Mouse (Mus musculus) liver, embryonic 16.5 days (tissue): Measurements from ENCODE around the gene Galnt11. TPM values are rescaled to one million over a fixed set of nuclear protein-coding genes. Genes with fewer than 3 reads are reported as not detected.
A peak's percentile ranks its signal among the peaks of the same experiment; 100 is the strongest.
"Not testable (repeated sequence)": the region's sequence is repeated elsewhere in the genome, so short reads cannot be mapped to it uniquely, and the experiment has no call there.

Experiments
- ATAC-seq: fragments of 200-750 bp; cut with Nextera tagmentation; 2 replicates; pipeline ENCODE4 v1.8.0; 2017; ENCODE audit warnings: low read depth, mild to moderate bottlenecking, moderate number of reproducible peaks, moderate library complexity
- H3K27ac ChIP-seq: fragments of 300-500 bp; sonication (generic); 2 replicates; pipeline ENCODE4 v1.5.1; 2014; ENCODE audit warnings: mild to moderate bottlenecking, low read length
- H3K27me3 ChIP-seq: fragments of 300-500 bp; sonication (generic); 2 replicates; pipeline ENCODE4 v1.6.1; 2014; ENCODE audit warnings: low read depth, low read length, mixed read lengths; ENCODE audit not compliant: control insufficient read depth, insufficient read depth
- H3K36me3 ChIP-seq: fragments of 300-500 bp; sonication (generic); 2 replicates; pipeline ENCODE4 v1.6.1; 2014; ENCODE audit warnings: mild to moderate bottlenecking; ENCODE audit not compliant: control insufficient read depth, insufficient read depth
- H3K4me1 ChIP-seq: fragments of 300-500 bp; sonication (generic); 2 replicates; pipeline ENCODE4 v1.6.1; 2014; ENCODE audit warnings: low read depth, low read length, mixed read lengths; ENCODE audit not compliant: control insufficient read depth
- H3K4me2 ChIP-seq: fragments of 300-500 bp; sonication (generic); 2 replicates; pipeline ENCODE4 v1.6.1; 2014; ENCODE audit warnings: low read depth, low read length, mixed read lengths
- H3K4me3 ChIP-seq: fragments of 300-500 bp; sonication (generic); 2 replicates; pipeline ENCODE4 v1.5.1; 2014; ENCODE audit warnings: low read depth, mild to moderate bottlenecking, low read length
- H3K9ac ChIP-seq: fragments of 300-500 bp; sonication (generic); 2 replicates; pipeline ENCODE4 v1.6.1; 2014; ENCODE audit warnings: low read depth, low read length
- H3K9me3 ChIP-seq: fragments of 300-500 bp; sonication (generic); replicated peaks from 2 replicates; pipeline ENCODE4 v1.6.1; 2016; ENCODE audit warnings: low read length; ENCODE audit not compliant: control insufficient read depth
- WGBS: fragments of 180-500 bp; shearing (Covaris S2); extraction: QIAGEN DNeasy Blood & Tissue Kit; methylation state at CpG from one replicate; pipeline ENCODE4 v1.1.7; 2014; ENCODE audit not compliant: insufficient replicate concordance; 5-methylcytosine and 5-hydroxymethylcytosine counted together
- polyA plus RNA-seq: library from polyadenylated mRNA; unstranded; fragments of >200 nt; fragmentation: Nextera tagmentation; extraction: Ambion mirVana; gene quantifications from 2 replicates; pipeline ENCODE4 v1.2.1, GENCODE M21; 2015

The Galnt11 gene
- polyA plus RNA-seq, 1 experiment from 2014 or later, result 15.4 TPM

GRCm38 (mm10) chr5:25188802-25189201 lies 32.9 kb upstream of the Galnt11 start:
- no peaks in the 10 kb centered on the region for H3K27me3 ChIP-seq
- H3K9ac ChIP-seq, result no peak overlapping the region
- no peak for ATAC-seq
- no peak overlapping the region for H3K4me3 ChIP-seq
- H3K36me3 ChIP-seq, result no peaks in the 10 kb centered on the region
- H3K4me1 ChIP-seq, result no peaks in the 10 kb centered on the region
- no peak overlapping the region for H3K4me2 ChIP-seq
- H3K9me3 ChIP-seq, result no peaks in the 10 kb centered on the region
- no peak overlapping the region for H3K27ac ChIP-seq
- 45% methylated on average over 1 of the region's 1 CpGs for WGBS

- H3K27me3 ChIP-seq, result no peaks in the 10 kb centered on the region
- ATAC-seq, result no peak
- no peaks in the 10 kb centered on the region for H3K36me3 ChIP-seq
- no peak overlapping the region for H3K4me2 ChIP-seq
- no peak overlapping the region for H3K9ac ChIP-seq
- no peaks in the 10 kb centered on the region for H3K4me1 ChIP-seq
- no peak overlapping the region for H3K27ac ChIP-seq
- 63% methylated on average over 2 of the region's 2 CpGs for WGBS
- no peak overlapping the region for H3K4me3 ChIP-seq
- no peaks in the 10 kb centered on the region for H3K9me3 ChIP-seq
These were observed 31.2 kb upstream of the Galnt11 start for GRCm38 (mm10) chr5:25190521-25190920.

- no peak for ATAC-seq
- Histone ChIP-seq H3K4me2 (no peak overlapping the region), H3K9me3 (no peaks in the 10 kb centered on the region), H3K27me3 (no peaks in the 10 kb centered on the region), H3K9ac (no peak overlapping the region), H3K4me1 (no peaks in the 10 kb centered on the region), H3K27ac (no peak overlapping the region), H3K4me3 (no peak overlapping the region), H3K36me3 (no peaks in the 10 kb centered on the region)
- 65% methylated on average over 1 of the region's 1 CpGs for WGBS
These were observed 9.8 kb upstream of the Galnt11 start for GRCm38 (mm10) chr5:25211872-25212271.

GRCm38 (mm10) chr5:25213216-25213615 lies 8.5 kb upstream of the Galnt11 start:
- ATAC-seq, H3K9me3 ChIP-seq, H3K4me2 ChIP-seq: not testable (repeated sequence)

GRCm38 (mm10) chr5:25215006-25215405 lies 6.7 kb upstream of the Galnt11 start:
- no peak overlapping the region for H3K4me3 ChIP-seq
- H3K36me3 ChIP-seq, result no peaks in the 10 kb centered on the region
- no peak overlapping the region for H3K4me2 ChIP-seq
- 61% methylated on average over 6 of the region's 6 CpGs for WGBS
- no peaks in the 10 kb centered on the region for H3K27me3 ChIP-seq
- H3K27ac ChIP-seq, result no peak overlapping the region
- no peak overlapping the region for H3K9ac ChIP-seq
- H3K4me1 ChIP-seq, result no peaks in the 10 kb centered on the region
- no peaks in the 10 kb centered on the region for H3K9me3 ChIP-seq
- no peak for ATAC-seq

More at GRCm38 (mm10) chr5:25213216-25213615, 8.5 kb upstream of the Galnt11 start:
- H3K27ac ChIP-seq, H3K36me3 ChIP-seq, H3K9ac ChIP-seq, H3K27me3 ChIP-seq, H3K4me1 ChIP-seq, H3K4me3 ChIP-seq: not testable (repeated sequence)

GRCm38 (mm10) chr5:25222752-25223702 lies 1.3 kb downstream of the Galnt11 start, which contains the start of gene E130116L18Rik:
TSS of gene E130116L18Rik (minus strand) at chr5:25223153.
- 1% methylated on average over 72 of the region's 72 CpGs for WGBS

GRCm38 (mm10) chr5:25224377-25224776 lies 2.7 kb downstream of the Galnt11 start:
- not testable (repeated sequence) for H3K36me3 ChIP-seq, H3K9me3 ChIP-seq, H3K9ac ChIP-seq, H3K4me1 ChIP-seq, H3K27ac ChIP-seq, H3K4me2 ChIP-seq, H3K27me3 ChIP-seq, H3K4me3 ChIP-seq, ATAC-seq
- 56% methylated on average over 1 of the region's 1 CpGs for WGBS

More at GRCm38 (mm10) chr5:25222752-25223702, 1.3 kb downstream of the Galnt11 start, which contains the start of gene E130116L18Rik:
- no peaks in the 10 kb centered on the region for H3K9me3 ChIP-seq
- peak within 1 kb of the TSS; percentile 50 for H3K27ac ChIP-seq
- peak within 1 kb of the TSS; percentile 65 for H3K4me3 ChIP-seq
- peak; percentile 92 for ATAC-seq
- no peaks in the 10 kb centered on the region for H3K4me1 ChIP-seq
- H3K36me3 ChIP-seq, result no peaks in the 10 kb centered on the region
- H3K27me3 ChIP-seq, result peaks cover 7% of the 10 kb centered on the region
- H3K4me2 ChIP-seq, result peak within 1 kb of the TSS; percentile 58
- H3K9ac ChIP-seq, result peak within 1 kb of the TSS; percentile 57

- H3K4me2 ChIP-seq, result no peak overlapping the region
- H3K27me3 ChIP-seq, result no peaks in the 10 kb centered on the region
- ATAC-seq, result no peak
- peaks cover 3% of the 10 kb centered on the region; the same call in 1 of the 2 replicates for H3K36me3 ChIP-seq
- no peak overlapping the region for H3K4me3 ChIP-seq
- WGBS, result 46% methylated on average over 6 of the region's 6 CpGs
- no peak overlapping the region for H3K27ac ChIP-seq
- H3K4me1 ChIP-seq, result no peaks in the 10 kb centered on the region
- H3K9ac ChIP-seq, result no peak overlapping the region
- H3K9me3 ChIP-seq, result no peaks in the 10 kb centered on the region
These were observed 21.4 kb downstream of the Galnt11 start for GRCm38 (mm10) chr5:25243101-25243500.

GRCm38 (mm10) chr5:25245806-25246472 lies 24.2 kb downstream of the Galnt11 start:
- no peak overlapping the region for H3K9ac ChIP-seq
- no peaks in the 10 kb centered on the region for H3K9me3 ChIP-seq
- 63% methylated on average over 10 of the region's 10 CpGs for WGBS
- ATAC-seq, result no peak
- H3K27ac ChIP-seq, result no peak overlapping the region
- no peaks in the 10 kb centered on the region for H3K27me3 ChIP-seq
- no peaks in the 10 kb centered on the region for H3K4me1 ChIP-seq
- H3K4me3 ChIP-seq, result no peak overlapping the region
- H3K4me2 ChIP-seq, result no peak overlapping the region
- no peaks in the 10 kb centered on the region for H3K36me3 ChIP-seq
